Mouse (Mus musculus): ENCODE measurements around the gene Adamts20. TPM values are rescaled to one million over a fixed set of nuclear protein-coding genes. Genes with fewer than 3 reads are reported as not detected.

Adamts20 gene
- polyA plus RNA-seq, 1 experiment: 1.1 TPM

DNA sequence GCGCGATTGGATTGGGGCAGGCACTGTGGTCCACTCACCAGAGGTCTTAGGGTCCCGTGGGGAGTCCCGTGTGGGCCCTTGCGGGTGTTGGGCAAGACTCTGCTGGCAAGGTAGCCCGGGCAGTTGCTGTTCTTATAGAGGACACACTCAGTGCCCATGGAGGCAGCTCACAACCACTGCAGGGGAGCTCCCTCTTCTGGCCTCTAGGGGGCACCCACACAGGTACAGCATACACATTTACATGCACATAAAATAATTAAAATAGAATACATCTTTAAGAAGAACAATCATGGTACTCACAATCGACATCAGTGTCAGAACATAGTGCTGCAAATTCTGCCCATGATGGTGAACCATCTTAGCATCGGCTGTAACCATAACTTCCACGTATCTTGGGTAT lies 85.8 kb downstream of the Adamts20 start:
- DNase-seq: peak; percentile 9
- TF ChIP-seq CTCF (IDR thresholded peaks at IDR 0.05; ENCODE audit: insufficient read depth, low read length) (peak; percentile 29; the same call in 1 of the 2 replicates), POLR2A (IDR thresholded peaks at IDR 0.05; ENCODE audit: borderline replicate concordance, extremely low read depth, low read depth, low read length) (no peak)
- Histone ChIP-seq H3K4me3 (replicated peaks; ENCODE audit: extremely low read depth, low read depth, low read length) (no peak overlapping the region), H3K4me1 (ENCODE audit: control insufficient read depth, insufficient read depth, low read length) (no peaks in the 10 kb centered on the region)
- 89% methylated on average over 7 of the region's 9 CpGs for whole genome bisulfite sequencing

DNA sequence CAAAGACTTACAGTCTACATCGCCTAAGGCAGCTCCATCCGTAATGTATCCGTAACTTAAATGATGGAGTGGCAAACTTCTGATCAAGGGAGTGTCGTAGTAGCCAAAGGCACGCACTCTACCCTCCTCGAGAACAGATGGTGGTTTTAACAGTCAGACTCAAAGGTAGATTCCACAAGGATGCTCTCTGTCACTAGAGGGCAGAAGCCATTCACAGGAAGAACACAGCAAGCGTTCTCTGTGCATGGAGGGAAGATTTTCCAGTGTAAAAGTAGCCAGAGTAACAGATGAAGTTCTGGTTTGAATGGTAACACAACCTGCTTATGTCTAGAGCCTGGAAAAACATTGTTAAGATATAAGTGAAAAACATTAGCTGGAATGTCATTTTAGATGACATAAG lies 92.7 kb downstream of the Adamts20 start:
- Histone ChIP-seq H3K4me1 (ENCODE audit: control insufficient read depth, insufficient read depth, low read length) (no peaks in the 10 kb centered on the region), H3K4me3 (replicated peaks; ENCODE audit: extremely low read depth, low read depth, low read length) (no peak overlapping the region)
- TF ChIP-seq POLR2A (IDR thresholded peaks at IDR 0.05; ENCODE audit: borderline replicate concordance, extremely low read depth, low read depth, low read length): no peak
- TF ChIP-seq CTCF (IDR thresholded peaks at IDR 0.05; ENCODE audit: insufficient read depth, low read length): no peak
- WGBS: 75% methylated on average over 7 of the region's 7 CpGs
- no peak for DNase-seq

DNA sequence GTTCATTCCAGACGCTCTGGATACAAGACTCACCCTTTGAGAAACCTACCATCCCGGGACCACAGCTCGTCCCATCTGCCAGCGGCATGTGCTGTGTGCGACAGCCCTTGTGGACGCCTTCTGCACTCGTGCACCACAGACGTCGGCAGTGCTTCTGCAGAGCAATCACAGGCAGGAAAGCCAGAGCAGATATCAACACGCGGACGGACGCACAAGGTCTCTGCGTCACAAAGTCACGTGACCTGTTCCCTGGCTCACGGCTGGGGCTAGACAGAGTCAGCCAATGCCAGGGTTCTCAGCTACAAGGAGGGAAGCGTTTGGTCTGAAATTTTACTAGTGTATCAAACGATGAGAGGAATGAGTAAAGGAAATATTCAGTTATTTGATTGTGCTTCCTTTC lies 116.2 kb downstream of the Adamts20 start:
- TF ChIP-seq CTCF (IDR thresholded peaks at IDR 0.05; ENCODE audit: insufficient read depth, low read length): no peak
- no peak for TF ChIP-seq POLR2A (IDR thresholded peaks at IDR 0.05; ENCODE audit: borderline replicate concordance, extremely low read depth, low read depth, low read length)
- WGBS: 88% methylated on average over 18 of the region's 18 CpGs
- DNase-seq: no peak
- Histone ChIP-seq H3K4me1 (ENCODE audit: control insufficient read depth, insufficient read depth, low read length) (no peaks in the 10 kb centered on the region), H3K4me3 (replicated peaks; ENCODE audit: extremely low read depth, low read depth, low read length) (no peak overlapping the region)

DNA sequence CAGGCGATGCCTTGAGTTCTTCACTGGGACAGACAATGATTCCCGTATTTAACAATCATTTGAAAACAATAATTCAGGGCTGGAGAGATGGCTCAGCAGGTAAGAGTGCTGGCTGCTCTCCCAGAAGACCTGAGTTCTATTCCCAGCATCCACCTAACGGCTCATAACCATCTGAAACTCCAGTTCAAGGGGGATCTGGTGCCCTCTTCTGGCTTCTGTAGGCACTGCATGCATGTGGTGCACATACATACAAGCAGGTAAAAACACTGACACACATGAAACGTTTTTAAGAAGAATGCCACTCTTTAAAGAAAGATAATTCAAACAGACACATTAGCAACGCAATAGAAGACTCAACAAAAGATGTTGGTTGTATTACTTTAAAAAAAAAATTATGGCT lies 120.9 kb downstream of the Adamts20 start:
- no peak overlapping the region for H3K4me3 ChIP-seq (replicated peaks; ENCODE audit: extremely low read depth, low read depth, low read length)
- WGBS: 90% methylated on average over 5 of the region's 5 CpGs
- no peaks in the 10 kb centered on the region for H3K4me1 ChIP-seq (ENCODE audit: control insufficient read depth, insufficient read depth, low read length)
- DNase-seq: no peak
- TF ChIP-seq CTCF (IDR thresholded peaks at IDR 0.05; ENCODE audit: insufficient read depth, low read length) (no peak), POLR2A (IDR thresholded peaks at IDR 0.05; ENCODE audit: borderline replicate concordance, extremely low read depth, low read depth, low read length) (no peak)

DNA sequence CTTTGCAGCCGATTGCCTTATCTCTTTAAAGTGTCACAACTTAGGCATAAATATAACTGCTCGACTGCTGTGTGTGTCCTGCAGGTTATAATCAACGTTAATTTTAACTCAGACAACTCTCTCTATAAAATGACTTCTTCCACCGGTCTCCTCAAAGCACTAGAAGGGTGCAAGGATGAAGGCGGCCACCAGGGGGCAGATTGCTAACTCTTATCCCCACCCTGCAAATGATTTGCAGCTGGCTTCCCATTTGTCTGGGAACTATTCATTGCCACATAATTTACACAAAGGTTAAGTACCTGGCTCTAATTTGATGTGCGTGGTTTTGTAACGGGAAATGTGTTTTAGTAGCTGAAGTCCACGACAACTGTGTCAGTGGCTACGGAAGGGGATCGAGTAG lies 122.9 kb downstream of the Adamts20 start:
- TF ChIP-seq POLR2A (IDR thresholded peaks at IDR 0.05; ENCODE audit: borderline replicate concordance, extremely low read depth, low read depth, low read length) (no peak), CTCF (IDR thresholded peaks at IDR 0.05; ENCODE audit: insufficient read depth, low read length) (peak; percentile 61)
- Histone ChIP-seq H3K4me1 (ENCODE audit: control insufficient read depth, insufficient read depth, low read length) (no peaks in the 10 kb centered on the region), H3K4me3 (replicated peaks; ENCODE audit: extremely low read depth, low read depth, low read length) (no peak overlapping the region)
- WGBS: 58% methylated on average over 10 of the region's 10 CpGs
- peak; percentile 62 for DNase-seq

DNA sequence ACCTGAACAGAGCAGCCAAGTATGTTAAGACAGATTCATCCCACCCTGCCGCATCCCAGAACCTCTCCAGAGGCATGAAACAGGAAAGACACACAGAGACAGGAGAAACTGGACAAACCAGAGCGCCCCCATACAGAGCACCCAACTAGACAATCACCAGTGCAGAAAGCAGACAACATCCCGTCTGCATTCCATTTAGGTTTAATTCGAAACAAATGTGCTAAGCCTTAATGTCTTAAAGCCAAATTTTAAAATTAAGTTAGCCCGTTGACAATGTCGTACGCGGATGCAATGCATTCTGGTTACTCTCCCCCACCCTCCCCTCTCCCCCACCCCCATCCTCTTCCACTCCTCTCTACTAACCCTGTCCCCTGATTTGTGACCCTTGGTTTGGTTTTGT lies 126.2 kb downstream of the Adamts20 start:
- H3K4me1 ChIP-seq (ENCODE audit: control insufficient read depth, insufficient read depth, low read length): no peaks in the 10 kb centered on the region
- no peak for TF ChIP-seq POLR2A (IDR thresholded peaks at IDR 0.05; ENCODE audit: borderline replicate concordance, extremely low read depth, low read depth, low read length)
- TF ChIP-seq CTCF (IDR thresholded peaks at IDR 0.05; ENCODE audit: insufficient read depth, low read length): no peak
- H3K4me3 ChIP-seq (replicated peaks; ENCODE audit: extremely low read depth, low read depth, low read length): no peak overlapping the region
- 94% methylated on average over 8 of the region's 8 CpGs for WGBS
- DNase-seq: no peak

DNA sequence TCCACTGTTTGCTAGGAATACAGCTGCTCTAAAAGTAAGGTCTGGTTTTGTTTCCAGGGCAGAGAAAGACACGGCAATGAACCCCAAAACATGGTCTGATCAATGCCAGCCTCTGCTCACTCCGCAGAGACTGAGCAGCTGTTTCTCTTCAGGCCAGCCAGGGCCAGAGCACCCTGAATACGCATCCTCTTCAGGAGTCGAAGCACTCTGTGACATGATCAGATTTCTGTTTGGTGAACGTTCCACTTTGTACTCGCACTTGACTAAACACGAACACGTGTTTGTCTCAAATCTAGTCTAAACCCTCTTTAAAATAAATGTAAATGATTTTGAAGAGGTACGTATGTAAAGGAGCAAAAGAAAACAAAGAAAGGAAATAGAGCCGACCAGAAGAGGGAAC lies 130.6 kb downstream of the Adamts20 start:
- Histone ChIP-seq H3K4me3 (replicated peaks; ENCODE audit: extremely low read depth, low read depth, low read length) (no peak overlapping the region), H3K4me1 (ENCODE audit: control insufficient read depth, insufficient read depth, low read length) (no peaks in the 10 kb centered on the region)
- 52% methylated on average over 10 of the region's 10 CpGs for WGBS
- DNase-seq: no peak
- TF ChIP-seq POLR2A (IDR thresholded peaks at IDR 0.05; ENCODE audit: borderline replicate concordance, extremely low read depth, low read depth, low read length) (no peak), CTCF (IDR thresholded peaks at IDR 0.05; ENCODE audit: insufficient read depth, low read length) (no peak)

DNA sequence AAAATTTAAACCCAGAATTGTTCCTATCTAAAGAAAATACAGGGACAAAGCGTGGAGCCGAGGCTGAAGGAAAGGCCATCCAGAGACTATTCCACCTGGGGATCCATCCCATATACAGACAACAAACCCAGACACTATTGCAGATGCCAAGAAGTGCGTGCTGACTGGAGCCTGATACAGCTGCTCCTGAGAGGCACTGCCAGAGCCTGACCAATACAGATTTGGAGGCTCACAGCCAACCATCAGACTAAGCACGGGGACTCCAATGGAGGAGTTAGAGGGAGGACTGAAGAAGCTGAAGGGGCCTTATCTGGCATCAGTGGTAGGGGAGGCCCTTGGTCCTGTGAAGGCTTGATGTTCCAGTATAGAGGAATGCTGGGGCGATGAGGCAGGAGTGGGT lies 138.6 kb downstream of the Adamts20 start:
- no peak for DNase-seq
- WGBS: 91% methylated on average over 5 of the region's 5 CpGs
- TF ChIP-seq CTCF (IDR thresholded peaks at IDR 0.05; ENCODE audit: insufficient read depth, low read length) (no peak), POLR2A (IDR thresholded peaks at IDR 0.05; ENCODE audit: borderline replicate concordance, extremely low read depth, low read depth, low read length) (no peak)
- Histone ChIP-seq H3K4me1 (ENCODE audit: control insufficient read depth, insufficient read depth, low read length) (no peaks in the 10 kb centered on the region), H3K4me3 (replicated peaks; ENCODE audit: extremely low read depth, low read depth, low read length) (no peak overlapping the region)

DNA sequence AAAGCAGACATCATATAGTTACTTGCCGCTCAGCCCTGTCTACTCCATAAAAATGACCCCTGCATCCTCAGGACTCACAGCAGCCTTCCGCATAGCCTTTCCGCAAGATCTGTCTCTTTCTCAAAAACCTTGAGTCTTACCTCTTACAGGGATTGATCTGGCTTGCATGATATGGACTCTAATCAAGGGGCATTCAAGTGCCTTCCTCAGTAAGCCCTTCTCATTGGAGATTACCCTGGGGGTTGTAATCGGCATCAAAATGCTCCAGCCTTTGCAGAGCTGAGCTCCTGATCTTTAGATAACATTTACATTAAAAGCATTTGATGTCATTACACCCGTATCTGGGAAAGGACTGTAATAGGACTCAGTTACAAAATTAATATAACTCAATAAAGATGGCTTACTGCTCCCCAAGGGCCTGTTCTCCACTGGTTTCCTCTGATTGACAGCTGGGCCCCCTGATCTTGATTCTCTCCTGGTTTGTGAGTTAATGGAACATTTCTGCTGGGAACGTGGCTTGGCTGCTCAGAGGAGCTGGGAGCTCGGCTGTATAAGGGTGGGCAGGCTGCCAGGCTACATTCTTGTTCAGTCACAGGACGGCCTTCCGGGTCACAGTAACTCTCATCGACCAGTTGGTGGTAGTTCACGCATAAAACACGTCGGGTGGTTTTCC lies 139.6 kb downstream of the Adamts20 start:
- 60% methylated on average over 13 of the region's 13 CpGs for WGBS
- TF ChIP-seq CTCF (IDR thresholded peaks at IDR 0.05; ENCODE audit: insufficient read depth, low read length) (no peak), POLR2A (IDR thresholded peaks at IDR 0.05; ENCODE audit: borderline replicate concordance, extremely low read depth, low read depth, low read length) (no peak)
- Histone ChIP-seq H3K4me1 (ENCODE audit: control insufficient read depth, insufficient read depth, low read length) (no peaks in the 10 kb centered on the region), H3K4me3 (replicated peaks; ENCODE audit: extremely low read depth, low read depth, low read length) (no peak overlapping the region)
- peak; percentile 9 for DNase-seq

DNA sequence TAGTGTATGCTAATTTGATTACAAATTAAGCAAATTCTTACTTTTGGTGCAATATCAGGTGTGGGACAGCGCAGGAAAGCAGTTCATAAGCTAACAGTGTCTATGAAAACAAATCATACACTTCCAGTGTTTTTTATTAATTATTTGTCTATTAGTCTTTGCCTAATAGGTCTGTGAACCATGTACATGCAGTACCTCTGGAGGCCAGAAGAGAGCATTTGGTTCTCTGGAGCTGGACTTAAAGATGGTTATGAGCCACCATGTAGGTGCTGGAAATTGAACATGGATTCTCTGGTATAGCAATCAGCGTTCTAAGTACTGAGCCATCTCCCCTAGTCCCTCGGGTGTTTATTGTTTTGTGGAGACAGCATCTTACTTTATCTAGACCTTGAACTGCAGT lies 149.0 kb downstream of the Adamts20 start:
- Histone ChIP-seq H3K4me1 (ENCODE audit: control insufficient read depth, insufficient read depth, low read length) (no peaks in the 10 kb centered on the region), H3K4me3 (replicated peaks; ENCODE audit: extremely low read depth, low read depth, low read length) (no peak overlapping the region)
- WGBS: 88% methylated on average over 3 of the region's 3 CpGs
- DNase-seq: no peak
- TF ChIP-seq CTCF (IDR thresholded peaks at IDR 0.05; ENCODE audit: insufficient read depth, low read length) (no peak), POLR2A (IDR thresholded peaks at IDR 0.05; ENCODE audit: borderline replicate concordance, extremely low read depth, low read depth, low read length) (no peak)

Measured in lung, adult 2 months (tissue).